Mouse (Mus musculus) mouse trophoblast stem cell (cell line): ENCODE results near the gene Tgfbr2.
"Not testable (repeated sequence)": the region's sequence is repeated elsewhere in the genome, so short reads cannot be mapped to it uniquely, and the experiment has no call there.

Experiments used
- in situ Hi-C, 2 experiments: fragments of 300-500 bp; cut with MseI, MboI; formaldehyde crosslinking; loops; 2 replicates in 1 of 2; 3 replicates in 1 of 2; pipeline ENCODE4 v1.15.1; 2025

Gene Tgfbr2

DNA sequence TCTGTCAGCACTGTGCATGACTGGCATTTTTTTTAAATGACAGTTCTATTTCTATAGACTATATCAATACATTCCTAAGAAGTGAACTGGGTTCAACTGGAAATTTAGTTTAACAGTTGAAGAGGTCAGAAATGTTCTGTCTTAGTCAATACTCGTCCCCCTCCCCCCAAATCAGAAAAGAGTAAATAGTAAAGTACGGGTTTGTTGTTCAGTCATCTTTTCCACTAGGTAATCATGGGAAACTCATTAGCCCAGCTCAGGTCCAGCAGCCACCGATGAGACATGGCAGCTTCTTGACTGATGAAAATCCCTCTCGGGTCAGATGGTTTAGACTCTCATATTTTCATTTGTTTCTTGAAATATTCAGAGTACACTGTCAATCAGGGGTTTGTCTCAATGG lies 99.0 kb downstream of the Tgfbr2 start:
- in situ Hi-C loops: no loop called here

DNA sequence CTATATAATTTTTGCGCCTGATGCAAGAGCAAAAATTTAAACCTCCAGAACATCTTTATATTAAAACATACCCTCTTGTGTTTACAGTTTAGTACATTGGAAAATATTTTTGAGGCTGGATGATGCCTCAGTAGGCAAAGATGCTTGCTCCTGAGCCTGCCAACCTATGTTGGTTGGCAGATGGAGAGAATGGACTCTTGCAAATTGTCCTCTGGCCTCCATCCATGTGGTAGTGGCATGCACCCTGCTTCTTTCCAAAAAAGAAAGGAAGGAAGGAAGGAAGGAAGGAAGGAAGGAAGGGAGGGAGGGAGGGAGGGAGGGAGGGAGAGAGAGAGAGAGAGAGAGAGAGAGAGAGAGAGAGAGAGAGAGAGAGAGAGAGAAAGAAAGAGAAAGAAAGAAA lies 103.6 kb downstream of the Tgfbr2 start:
- in situ Hi-C loops: not testable (repeated sequence)

DNA sequence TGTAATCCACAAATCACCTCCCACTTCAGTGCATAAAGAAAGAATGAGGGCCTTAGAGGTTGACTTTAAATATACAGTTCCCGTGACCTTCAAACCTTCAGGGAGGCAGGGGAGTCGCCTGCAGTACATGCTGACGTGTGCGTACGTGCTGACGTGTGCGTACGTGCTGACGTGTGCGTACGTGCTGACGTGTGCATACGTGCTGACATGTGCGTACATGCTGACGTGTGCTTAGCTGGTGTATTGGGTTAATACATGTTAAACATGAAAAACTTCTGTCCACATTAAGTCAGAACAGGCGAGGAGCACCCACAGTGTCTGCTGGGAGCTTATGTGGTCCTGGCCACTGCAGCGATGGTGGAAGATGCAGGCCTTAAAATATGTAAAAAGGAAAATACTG lies 110.4 kb downstream of the Tgfbr2 start:
- in situ Hi-C loops: no loop called here

DNA sequence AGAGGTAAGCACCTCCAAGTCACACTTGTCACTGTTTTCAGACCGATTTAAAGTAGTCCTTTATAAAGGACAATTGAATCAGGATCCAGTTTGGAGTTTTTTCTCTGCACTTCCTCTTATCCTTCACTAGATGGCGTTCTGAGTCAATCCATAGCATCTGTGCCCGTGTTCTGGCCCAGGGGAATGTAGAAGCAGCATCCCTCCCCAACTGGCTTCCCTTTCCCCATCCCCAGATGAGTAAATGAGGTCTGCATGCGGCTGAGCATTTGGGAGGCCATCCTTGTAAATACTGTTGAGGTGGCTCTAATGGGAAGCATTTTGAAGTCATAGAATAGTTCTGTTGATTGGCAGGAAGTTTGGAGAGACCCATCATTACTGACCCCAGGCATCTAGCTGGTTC lies 114.5 kb downstream of the Tgfbr2 start:
- in situ Hi-C loops: no loop called here

DNA sequence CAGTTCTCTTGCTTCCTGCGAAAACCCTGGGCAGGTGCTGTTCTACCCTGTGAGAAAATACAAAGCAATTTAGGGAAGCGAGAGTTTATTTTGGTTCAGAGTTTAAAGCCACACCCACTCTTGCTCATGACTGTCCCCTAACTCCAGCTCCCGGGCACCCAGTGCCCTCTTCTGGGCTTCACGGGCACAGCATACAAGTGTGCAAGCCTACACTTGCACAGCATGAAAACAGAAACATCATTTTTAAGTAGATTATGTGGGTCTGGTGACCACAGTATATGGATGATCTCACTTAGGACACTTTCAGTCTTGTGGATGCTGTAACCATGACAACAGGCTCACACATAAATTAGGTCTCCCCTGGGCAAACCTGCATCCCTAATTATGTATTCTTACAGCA lies 116.0 kb downstream of the Tgfbr2 start:
- in situ Hi-C loops: loop anchor here in 1 of 2 experiments (10.0 kb wide), 1 partner anchor 354 kb away; no protein-coding TSS in a partner anchor

DNA sequence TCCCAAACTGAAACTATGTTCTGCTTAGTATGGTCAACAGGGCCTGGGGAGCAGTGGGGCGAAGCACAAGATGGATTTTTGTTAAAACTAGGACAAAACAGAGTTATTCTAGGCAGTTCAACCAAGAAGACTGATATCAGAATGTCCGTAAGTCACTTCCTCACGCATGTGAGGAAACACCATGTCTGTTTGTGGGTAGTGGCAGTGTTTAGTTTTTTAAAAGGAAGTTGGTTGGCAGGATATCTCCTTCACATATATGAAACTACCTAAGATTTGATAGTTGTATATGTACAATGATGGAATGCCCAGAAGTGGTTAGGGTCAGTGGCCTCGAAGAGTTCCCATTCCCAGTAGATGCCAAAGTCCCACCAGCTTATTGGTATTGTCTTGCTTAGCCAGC lies 116.7 kb downstream of the Tgfbr2 start:
- in situ Hi-C loops: loop anchor here in 1 of 2 experiments (10.0 kb wide), 1 partner anchor 354 kb away; no protein-coding TSS in a partner anchor

DNA sequence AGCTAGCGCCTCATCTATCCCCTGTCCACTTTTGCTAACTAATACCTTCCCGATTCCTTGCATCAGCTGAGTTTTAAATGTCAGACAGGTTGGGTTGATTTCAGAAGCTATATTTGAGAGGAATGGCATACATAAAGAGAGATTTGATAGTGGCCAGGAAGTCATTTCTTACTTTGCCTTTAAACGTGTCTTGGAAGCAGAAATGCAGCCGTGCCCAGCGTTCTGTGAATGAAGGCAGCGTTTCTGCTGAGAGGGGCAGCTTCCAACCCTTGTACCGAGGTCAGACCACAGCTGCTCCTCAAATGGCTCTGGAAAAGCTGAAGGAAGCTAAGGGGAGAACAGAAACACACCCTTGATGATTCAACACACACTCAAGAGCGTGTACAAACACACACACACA lies 121.2 kb downstream of the Tgfbr2 start:
- in situ Hi-C loops: loop anchor here in 1 of 2 experiments (10.0 kb wide), 1 partner anchor 349 kb away; no protein-coding TSS in a partner anchor

DNA sequence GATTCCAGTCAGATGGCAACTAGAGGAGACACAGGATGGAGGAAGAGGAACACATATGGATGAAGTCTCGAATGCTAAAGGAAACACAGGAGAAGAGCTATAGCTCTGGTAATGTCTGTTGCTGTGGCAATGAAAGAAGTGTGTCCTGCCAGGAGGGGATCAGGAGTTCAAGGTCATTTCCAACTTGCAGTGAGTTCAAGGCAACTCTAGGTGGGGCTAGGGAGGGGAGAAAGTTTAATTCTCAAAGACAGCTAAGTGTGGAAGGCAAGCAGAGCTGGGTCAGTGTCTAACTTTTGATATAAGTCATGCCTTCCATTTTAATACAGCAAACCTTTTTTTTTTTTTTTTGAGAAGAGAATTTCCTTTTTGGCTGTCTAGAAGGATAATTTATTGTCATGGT lies 125.2 kb downstream of the Tgfbr2 start:
- in situ Hi-C loops: loop anchor here in 1 of 2 experiments (10.0 kb wide), 1 partner anchor 345 kb away; no protein-coding TSS in a partner anchor

DNA sequence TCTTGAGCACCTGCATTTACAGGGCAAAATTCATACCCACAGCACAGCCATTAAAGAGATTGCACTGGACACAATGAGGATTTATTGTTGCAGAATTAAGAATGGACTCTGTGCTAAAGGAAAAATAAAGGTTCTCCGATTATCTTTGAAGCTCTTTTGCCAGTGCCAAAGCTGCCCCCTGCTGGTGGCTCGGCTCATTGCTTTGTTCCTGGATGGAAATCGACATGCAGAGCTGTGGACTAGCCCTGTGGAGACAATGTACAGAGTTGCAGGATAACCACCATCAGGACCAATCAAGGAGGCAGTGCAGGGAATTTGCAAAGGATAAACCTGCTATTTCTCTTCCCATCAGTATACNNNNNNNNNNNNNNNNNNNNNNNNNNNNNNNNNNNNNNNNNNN lies 133.4 kb downstream of the Tgfbr2 start:
- in situ Hi-C loops: no loop called here

DNA sequence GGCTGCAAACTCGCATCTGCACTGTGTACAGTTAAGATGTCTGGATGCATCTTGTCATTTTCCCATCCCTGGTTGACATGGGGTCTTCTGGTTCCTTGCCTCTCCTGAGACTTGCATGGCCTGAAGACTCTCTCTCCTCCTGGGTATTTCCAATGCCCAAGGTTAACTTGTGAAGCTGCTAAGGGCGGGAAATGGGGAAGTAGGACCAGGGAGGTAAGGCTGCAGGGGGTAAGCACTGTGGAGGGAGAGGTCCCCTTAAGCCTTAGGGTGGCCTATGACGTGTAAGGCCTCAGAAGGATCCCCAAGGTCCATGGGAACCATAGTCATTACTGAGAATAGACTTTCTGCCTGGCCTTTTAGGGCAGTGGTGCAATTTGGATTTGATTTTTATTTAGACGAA lies 133.8 kb downstream of the Tgfbr2 start:
- in situ Hi-C loops: no loop called here

DNA sequence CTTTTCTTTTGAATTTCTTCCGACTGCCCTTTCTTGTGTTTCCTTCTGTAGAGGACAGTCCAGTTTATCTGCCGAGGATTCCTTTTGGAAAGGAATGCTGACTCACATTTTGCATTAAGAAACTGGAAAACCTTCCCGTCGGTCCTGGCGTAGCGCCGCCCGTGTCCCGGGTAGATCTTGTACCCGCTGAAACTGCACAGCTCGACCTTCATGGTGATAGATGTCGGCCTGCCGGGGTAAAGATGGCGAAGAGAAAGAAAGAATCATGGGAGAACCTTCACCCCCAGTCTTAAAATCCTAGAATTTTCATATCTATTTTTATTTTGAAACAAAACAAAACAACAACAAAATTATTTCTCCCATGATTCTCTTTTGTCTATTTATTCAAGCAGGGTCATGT lies 134.3 kb downstream of the Tgfbr2 start:
- in situ Hi-C loops: not testable (repeated sequence)

DNA sequence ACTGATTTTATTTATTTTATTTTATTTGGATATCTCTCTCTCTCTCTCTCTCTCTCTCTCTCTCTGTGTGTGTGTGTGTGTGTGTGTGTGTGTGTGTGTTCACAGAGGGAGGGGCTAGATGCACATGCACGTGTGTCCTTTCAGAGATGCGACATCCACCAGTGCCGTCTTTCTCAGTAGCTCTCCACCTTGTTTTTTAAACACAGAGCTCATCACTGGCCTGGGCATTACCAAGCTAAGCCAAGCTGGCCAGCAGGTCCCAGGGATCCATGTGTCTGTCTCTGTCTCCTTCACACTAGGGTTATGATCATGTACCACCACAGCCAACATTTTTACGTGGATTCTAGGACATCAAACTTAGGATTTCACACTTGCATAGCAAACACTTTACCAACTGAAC lies 135.2 kb downstream of the Tgfbr2 start:
- in situ Hi-C loops: loop anchor here (10.0 kb wide), 3 partner anchors 165 to 335 kb away; no protein-coding TSS in a partner anchor

DNA sequence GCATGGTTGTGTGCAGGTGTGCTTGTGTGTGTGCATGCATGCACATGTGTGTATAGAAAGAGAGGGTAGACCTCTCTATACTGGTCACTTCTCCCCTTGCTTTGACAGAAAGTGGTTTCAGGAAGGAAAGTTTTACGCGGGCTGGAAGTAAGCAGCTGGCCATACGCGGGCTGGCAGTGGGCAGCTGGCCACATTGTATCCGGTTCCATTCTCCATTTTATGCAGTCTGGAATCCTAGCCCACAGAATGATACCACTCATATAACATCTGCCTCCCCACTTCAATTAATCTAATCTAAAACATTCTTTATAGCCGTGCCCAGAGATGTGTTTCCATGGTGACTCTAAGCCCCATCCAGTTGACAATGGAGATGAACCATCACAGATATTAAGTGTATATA lies 136.9 kb downstream of the Tgfbr2 start:
- in situ Hi-C loops: loop anchor here (10.0 kb wide), 3 partner anchors 163 to 333 kb away; no protein-coding TSS in a partner anchor
